Mouse (Mus musculus) megakaryocyte-erythroid progenitor cell, adult 5-6 weeks (primary cell): ENCODE data around the gene Dnajb11. TPM values are rescaled to one million over a fixed set of nuclear protein-coding genes. Genes with fewer than 3 reads are reported as not detected.

ENCODE experiments used
- ATAC-seq: replicated peaks from 2 replicates; pipeline ENCODE4 v1.8.0; 2016; ENCODE audit warnings: mild to moderate bottlenecking, inconsistent platforms; ENCODE audit not compliant: severe bottlenecking, poor library complexity, low FRiP score, low TSS enrichment
- total RNA-seq, 2 experiments: library from RNA; stranded (forward) in 1 of 2; stranded (reverse) in 1 of 2; fragments of 200-1000, 215-1000 nt in 1 of 2; fragments of >200 nt in 1 of 2; fragmentation: Nextera tagmentation in 1 of 2; gene quantifications; 2 replicates each; pipeline ENCODE4 v1.2.3; 2014 to 2017

Gene Dnajb11
- total RNA-seq, 2 experiments from 2014 or later, result 49.9 to 101 TPM

- ATAC-seq, result no peak
These were observed 61.1 kb downstream of the Dnajb11 start for GRCm38 (mm10) chr16:22918664-22919312.

GRCm38 (mm10) chr16:22919971-22920854 lies 62.6 kb downstream of the Dnajb11 start:
- no peak for ATAC-seq

GRCm38 (mm10) chr16:22921761-22922160 lies 64.1 kb downstream of the Dnajb11 start:
- ATAC-seq, result no peak

- ATAC-seq, result no peak
These were observed 64.8 kb downstream of the Dnajb11 start for GRCm38 (mm10) chr16:22922433-22922832.

Other genes with a start within 250 kb of the Dnajb11 start
- gene Dgkg, start 200.6 kb upstream of the Dnajb11 start, total RNA-seq (2014; fragmentation: Nextera tagmentation), result 0.66 and 1.2 TPM in 2 replicates
- 0.38 and 1.1 TPM in 2 replicates for gene Dgkg, start 200.6 kb upstream of the Dnajb11 start, total RNA-seq (2017)
- not detected in 2 replicates for gene Crygs, start 46.3 kb upstream of the Dnajb11 start, total RNA-seq (2014; fragmentation: Nextera tagmentation)
- not detected in 2 replicates for gene Crygs, start 46.3 kb upstream of the Dnajb11 start, total RNA-seq (2017)
- gene Tbccd1, start 176 bp upstream of the Dnajb11 start, total RNA-seq (2014; fragmentation: Nextera tagmentation), result 53.3 and 72.6 TPM in 2 replicates
- 39.7 and 52.5 TPM in 2 replicates for gene Tbccd1, start 176 bp upstream of the Dnajb11 start, total RNA-seq (2017)
- gene Ahsg, start 33.4 kb downstream of the Dnajb11 start, total RNA-seq (2014; fragmentation: Nextera tagmentation), result not detected in 2 replicates
- gene Ahsg, start 33.4 kb downstream of the Dnajb11 start, total RNA-seq (2017), result not detected in 2 replicates
- not detected in 2 replicates for gene Fetub, start 60.5 kb downstream of the Dnajb11 start, total RNA-seq (2014; fragmentation: Nextera tagmentation)
- gene Fetub, start 60.5 kb downstream of the Dnajb11 start, total RNA-seq (2017), result not detected in 2 replicates
- gene Hrg, start 93.2 kb downstream of the Dnajb11 start, total RNA-seq (2014; fragmentation: Nextera tagmentation), result not detected in 2 replicates
- not detected in 2 replicates for gene Hrg, start 93.2 kb downstream of the Dnajb11 start, total RNA-seq (2017)
- not detected in 2 replicates for gene Kng2, start 171.6 kb downstream of the Dnajb11 start, total RNA-seq (2014; fragmentation: Nextera tagmentation)
- not detected in 2 replicates for gene Kng2, start 171.6 kb downstream of the Dnajb11 start, total RNA-seq (2017)
- not detected in 2 replicates for gene Kng1, start 200.0 kb downstream of the Dnajb11 start, total RNA-seq (2014; fragmentation: Nextera tagmentation)
- not detected in 2 replicates for gene Kng1, start 200.0 kb downstream of the Dnajb11 start, total RNA-seq (2017)
- 524 and 587 TPM in 2 replicates for gene Eif4a2, start 249.6 kb downstream of the Dnajb11 start, total RNA-seq (2014; fragmentation: Nextera tagmentation)
- gene Eif4a2, start 249.6 kb downstream of the Dnajb11 start, total RNA-seq (2017), result 925 and 1,082 TPM in 2 replicates